Mouse (Mus musculus): ENCODE results near the gene Macrod2.

GRCm38 (mm10) chr2:140790363-140790762 is 395.3 kb downstream of the Macrod2 start:
- TF ChIP-seq CTCF (IDR thresholded peaks at IDR 0.05; ENCODE audit: borderline replicate concordance, insufficient read depth, low read depth, low read length): no peak
- TF ChIP-seq POLR2A (IDR thresholded peaks at IDR 0.05; ENCODE audit: borderline replicate concordance, insufficient read depth, low read length): no peak

All from cerebellum, adult 2 months (tissue).